Mouse (Mus musculus) WW6 (cell line): ENCODE results near the gene Gm21866.
"Not testable (repeated sequence)": the region's sequence is repeated elsewhere in the genome, so short reads cannot be mapped to it uniquely, and the experiment has no call there.

Source experiments
- DNase-seq: peaks from one replicate; pipeline ENCODE4 v3.0.0-alpha.2; 2013; ENCODE audit warnings: low read depth, low spot score

The Gm21866 gene

GRCm38 (mm10) chrY:13465479-13465878 lies at the start of gene Gm21866:
Gene Gm21866 (minus strand): TSS chrY:13465579.
- DNase-seq, result not testable (repeated sequence)

GRCm38 (mm10) chrY:13493726-13494125 lies 28.3 kb upstream of the Gm21866 start, which contains the start of gene Gm20773:
Gene Gm20773 (plus strand): TSS chrY:13494026.
- DNase-seq, result not testable (repeated sequence)
